ENCODE assay signal across 8 mouse cellular contexts in genomic region chr9:106201895-106202294, GRCm38 (mm10). TPM values are rescaled to one million over a fixed set of nuclear protein-coding genes. Genes with fewer than 3 reads are reported as not detected.
DNase-seq lines count a peak whose midpoint lies in the region; ATAC-seq and TF ChIP-seq lines count a peak whose summit lies in the region.

No protein-coding gene starts in this region.

- no peak overlapping the region for H3K9ac ChIP-seq in heart, embryonic 11.5 days (ENCODE audit: low read depth, low read length)
- no peak overlapping the region for H3K9ac ChIP-seq in ES-E14 (ENCODE audit: insufficient read depth, low read depth, low read length, poor library complexity, severe bottlenecking)
- H3K9ac ChIP-seq in hindbrain, embryonic 11.5 days (ENCODE audit: low read depth, low read length): no peak overlapping the region
- no peak overlapping the region for H3K9ac ChIP-seq in liver, embryonic 16.5 days (ENCODE audit: low read depth, low read length)

- 82% methylated on average over 3 of the region's 3 CpGs for WGBS in heart, embryonic 11.5 days (ENCODE audit: insufficient replicate concordance)
- 87% methylated on average over 3 of the region's 3 CpGs for WGBS in hindbrain, embryonic 11.5 days
- 66% methylated on average over 3 of the region's 3 CpGs for WGBS in liver, embryonic 16.5 days (ENCODE audit: insufficient replicate concordance)

- no peak for DNase-seq in heart, adult 8-10 months (ENCODE audit: low spot score)
- DNase-seq in ES-E14 (ENCODE audit: low read depth, low spot score) (no peak), adipocyte (ENCODE audit: low spot score) (no peak)
- DNase-seq in hindbrain, embryonic 11.5 days (ENCODE audit: low spot score): no peak
- DNase-seq in thymus, postnatal 36 days: no peak
- no peak for DNase-seq in thymus, postnatal 25 days

- no peaks in the 10 kb centered on the region for H3K9me3 ChIP-seq in heart, embryonic 11.5 days (replicated peaks; ENCODE audit: control insufficient read depth, low read length)
- no peaks in the 10 kb centered on the region for H3K9me3 ChIP-seq in ES-E14 (ENCODE audit: control insufficient read depth, insufficient read depth, low read depth, low read length)
- H3K9me3 ChIP-seq in hindbrain, embryonic 11.5 days (ENCODE audit: control insufficient read depth, low read length): no peaks in the 10 kb centered on the region
- no peaks in the 10 kb centered on the region for H3K9me3 ChIP-seq in liver, embryonic 16.5 days (replicated peaks; ENCODE audit: control insufficient read depth, low read length)

- H3K4me1 ChIP-seq in heart, embryonic 11.5 days (ENCODE audit: control insufficient read depth, insufficient read depth, low read length): peaks cover 41% of the 10 kb centered on the region
- peaks cover 2 to 25% of the 10 kb centered on the region in 2 experiments; a peak in 3 of 4 replicates for H3K4me1 ChIP-seq in ES-E14 (ENCODE audit: control insufficient read depth in 2 of 2, insufficient read depth in 2 of 2, low read length in 2 of 2, poor library complexity in 1 of 2)
- peaks cover 4% of the 10 kb centered on the region for H3K4me1 ChIP-seq in hindbrain, embryonic 11.5 days (replicated peaks; ENCODE audit: control insufficient read depth, insufficient read depth, low read length)
- peaks cover 16% of the 10 kb centered on the region for H3K4me1 ChIP-seq in liver, embryonic 16.5 days (ENCODE audit: control insufficient read depth, low read depth, low read length)

- no peaks in the 10 kb centered on the region for H3K27me3 ChIP-seq in heart, embryonic 11.5 days (ENCODE audit: control insufficient read depth, insufficient read depth, low read length)
- no peaks in the 10 kb centered on the region for H3K27me3 ChIP-seq in hindbrain, embryonic 11.5 days (ENCODE audit: control insufficient read depth, insufficient read depth, low read length)
- no peaks in the 10 kb centered on the region for H3K27me3 ChIP-seq in liver, embryonic 16.5 days (ENCODE audit: control insufficient read depth, insufficient read depth, low read depth, low read length)

- H3K4me3 ChIP-seq in heart, embryonic 11.5 days (ENCODE audit: low read depth, low read length): no peak overlapping the region; the same call in 1 of the 2 replicates
- H3K4me3 ChIP-seq in ES-E14 (ENCODE audit: insufficient read depth in 1 of 2, low read depth in 1 of 2, low read length in 2 of 2, poor library complexity in 1 of 2, severe bottlenecking in 1 of 2): peak overlapping the region; percentile 74 to 94
- H3K4me3 ChIP-seq in hindbrain, embryonic 11.5 days (ENCODE audit: low read depth, low read length): no peak overlapping the region
- H3K4me3 ChIP-seq in liver, embryonic 16.5 days (ENCODE audit: low read depth, low read length): no peak overlapping the region

- H3K4me2 ChIP-seq in heart, embryonic 11.5 days: peak overlapping the region; percentile 73
- peak overlapping the region; percentile 73 for H3K4me2 ChIP-seq in hindbrain, embryonic 11.5 days (replicated peaks; ENCODE audit: low read depth, low read length)
- peak overlapping the region; percentile 91; the same call in 1 of the 2 replicates for H3K4me2 ChIP-seq in liver, embryonic 16.5 days (ENCODE audit: low read depth, low read length)

- no peak overlapping the region for H3K27ac ChIP-seq in heart, embryonic 11.5 days (ENCODE audit: low read depth, low read length)
- H3K27ac ChIP-seq in ES-E14 (ENCODE audit: insufficient read depth, low read depth, low read length, poor library complexity, severe bottlenecking): no peak overlapping the region
- H3K27ac ChIP-seq in hindbrain, embryonic 11.5 days (ENCODE audit: low read depth, low read length): no peak overlapping the region
- H3K27ac ChIP-seq in liver, embryonic 16.5 days (ENCODE audit: low read length): no peak overlapping the region

- in situ Hi-C loops in ES-E14 (cut with MboI; ENCODE audit: low sequenced_read_pairs in 2 of 2, unreplicated experiment in 2 of 2): no loop called here

- no peaks in the 10 kb centered on the region for H3K36me3 ChIP-seq in heart, embryonic 11.5 days (ENCODE audit: control insufficient read depth, insufficient read depth, low read length)
- H3K36me3 ChIP-seq in ES-E14 (ENCODE audit: control insufficient read depth, insufficient read depth, low read length, poor library complexity, severe bottlenecking): peaks cover 16% of the 10 kb centered on the region; the same call in 1 of the 2 replicates
- no peaks in the 10 kb centered on the region for H3K36me3 ChIP-seq in hindbrain, embryonic 11.5 days (ENCODE audit: control insufficient read depth, insufficient read depth, low read length)
- H3K36me3 ChIP-seq in liver, embryonic 16.5 days (ENCODE audit: control insufficient read depth, insufficient read depth): no peaks in the 10 kb centered on the region

- no peak for ATAC-seq in heart, embryonic 11.5 days (replicated peaks; ENCODE audit: insufficient number of reproducible peaks, low FRiP score, low TSS enrichment)
- no peak for ATAC-seq in hindbrain, embryonic 11.5 days (ENCODE audit: low FRiP score)
- no peak for ATAC-seq in liver, embryonic 16.5 days (ENCODE audit: low read depth)

TF ChIP-seq in ES-E14, 5 proteins besides CTCF, POLR2A, EP300 and RAD21:
- TF ChIP-seq MAFK (IDR thresholded peaks at IDR 0.05; ENCODE audit: insufficient read depth, low read depth, low read length): peak; percentile 96
- TF ChIP-seq CHD2 (IDR thresholded peaks at IDR 0.05; ENCODE audit: low read depth, low read length): no peak
- TF ChIP-seq ZNF384 (IDR thresholded peaks at IDR 0.05; ENCODE audit: low read depth, low read length): no peak
- TF ChIP-seq ZC3H11A (IDR thresholded peaks at IDR 0.05; ENCODE audit: borderline replicate concordance, low read depth, low read length): no peak
- no peak for TF ChIP-seq HCFC1 (IDR thresholded peaks at IDR 0.05; ENCODE audit: borderline replicate concordance, insufficient read depth, low read length)

RNA-seq across cellular contexts. Expression of gene Twf2, which starts 1.0 kb away (rescaled TPM):
- 55.6 and 62.2 TPM in 2 replicates for polyA plus RNA-seq in heart, embryonic 11.5 days (2014; fragmentation: Nextera tagmentation; extraction: Ambion mirVana)
- 100 to 1,000 TPM; 188 to 245 (median 236) TPM for total RNA-seq in heart, adult 8-10 months (2022)
- total RNA-seq in ES-E14 (2012; rRNA removed): 135 and 139 TPM in 2 replicates
- polyA plus RNA-seq in hindbrain, embryonic 11.5 days (2014; fragmentation: Nextera tagmentation; extraction: Ambion mirVana): 57.3 and 59.6 TPM in 2 replicates
- 19.7 and 21.2 TPM in 2 replicates for polyA plus RNA-seq in liver, embryonic 16.5 days (2015; fragmentation: Nextera tagmentation; extraction: Ambion mirVana)

RNA-seq across cellular contexts. Expression of gene Ppm1m, which starts 2.3 kb away (rescaled TPM):
- polyA plus RNA-seq in heart, embryonic 11.5 days (2014; fragmentation: Nextera tagmentation; extraction: Ambion mirVana): 20.6 and 23.5 TPM in 2 replicates
- 10 to 100 TPM in 3 of 4 experiments, 1 to 10 TPM in 1; 9.4 to 12.8 (median 12.3) TPM for total RNA-seq in heart, adult 8-10 months (2022)
- total RNA-seq in ES-E14 (2012; rRNA removed): 40.6 and 53.9 TPM in 2 replicates
- 21.7 TPM in 2 replicates for polyA plus RNA-seq in hindbrain, embryonic 11.5 days (2014; fragmentation: Nextera tagmentation; extraction: Ambion mirVana)
- 9.7 and 11.5 TPM in 2 replicates for polyA plus RNA-seq in liver, embryonic 16.5 days (2015; fragmentation: Nextera tagmentation; extraction: Ambion mirVana)

RNA-seq across cellular contexts. Expression of gene Tlr9, which starts 20.5 kb away (rescaled TPM):
- not detected in 2 replicates for polyA plus RNA-seq in heart, embryonic 11.5 days (2014; fragmentation: Nextera tagmentation; extraction: Ambion mirVana)
- total RNA-seq in heart, adult 8-10 months (2022): under 1 TPM; 0.33 to 0.57 (median 0.42) TPM
- 0.09 TPM in 1 of 2 replicates, not detected in the other for total RNA-seq in ES-E14 (2012; rRNA removed)
- polyA plus RNA-seq in hindbrain, embryonic 11.5 days (2014; fragmentation: Nextera tagmentation; extraction: Ambion mirVana): not detected in 2 replicates
- polyA plus RNA-seq in liver, embryonic 16.5 days (2015; fragmentation: Nextera tagmentation; extraction: Ambion mirVana): 0.04 and 0.05 TPM in 2 replicates

RNA-seq across cellular contexts. Expression of gene Wdr82, which starts 31.2 kb away (rescaled TPM):
- 22.7 and 24.4 TPM in 2 replicates for polyA plus RNA-seq in heart, embryonic 11.5 days (2014; fragmentation: Nextera tagmentation; extraction: Ambion mirVana)
- 10 to 100 TPM; 29.6 to 38.5 (median 34.0) TPM for total RNA-seq in heart, adult 8-10 months (2022)
- 83.7 and 95.8 TPM in 2 replicates for total RNA-seq in ES-E14 (2012; rRNA removed)
- 32.7 and 32.8 TPM in 2 replicates for polyA plus RNA-seq in hindbrain, embryonic 11.5 days (2014; fragmentation: Nextera tagmentation; extraction: Ambion mirVana)
- 5.8 and 6.0 TPM in 2 replicates for polyA plus RNA-seq in liver, embryonic 16.5 days (2015; fragmentation: Nextera tagmentation; extraction: Ambion mirVana)

RNA-seq across cellular contexts. Expression of gene Glyctk, which starts 44.0 kb away (rescaled TPM):
- 0.57 and 1.1 TPM in 2 replicates for polyA plus RNA-seq in heart, embryonic 11.5 days (2014; fragmentation: Nextera tagmentation; extraction: Ambion mirVana)
- 1 to 10 TPM; 1.5 to 2.6 (median 1.9) TPM for total RNA-seq in heart, adult 8-10 months (2022)
- total RNA-seq in ES-E14 (2012; rRNA removed): 3.2 and 5.5 TPM in 2 replicates
- polyA plus RNA-seq in hindbrain, embryonic 11.5 days (2014; fragmentation: Nextera tagmentation; extraction: Ambion mirVana): 3.9 and 4.9 TPM in 2 replicates
- polyA plus RNA-seq in liver, embryonic 16.5 days (2015; fragmentation: Nextera tagmentation; extraction: Ambion mirVana): 26.5 and 33.0 TPM in 2 replicates

Comparison
In these comparisons a context has a peak if more than half of its experiments do, and no peak if none do; other contexts are left out.
1. H3K4me3 ChIP-seq: peak in ES-E14 (2 of 2); none in heart, embryonic 11.5 days (single experiment), hindbrain, embryonic 11.5 days (single experiment) and liver, embryonic 16.5 days (single experiment).
2. Peak in every context shown above with its lines, with median percentiles within 50 percentile points of each other: H3K4me2 ChIP-seq.